Mouse (Mus musculus) ES-Bruce4 (cell line): Measurements from ENCODE around the gene Cradd. TPM values are rescaled to one million over a fixed set of nuclear protein-coding genes. Genes with fewer than 3 reads are reported as not detected.

Experiments
- H3K27ac ChIP-seq: 2 replicates; pipeline ENCODE4 v1.5.1; 2012; ENCODE audit warnings: low read length, inconsistent platforms; ENCODE audit not compliant: insufficient read depth
- H3K27me3 ChIP-seq: 2 replicates; pipeline ENCODE4 v1.6.1; 2012; ENCODE audit warnings: mild to moderate bottlenecking, low read length, inconsistent platforms; ENCODE audit not compliant: control insufficient read depth, poor library complexity, insufficient read depth, severe bottlenecking
- H3K36me3 ChIP-seq: 2 replicates; pipeline ENCODE4 v1.6.1; 2012; ENCODE audit warnings: inconsistent platforms, mild to moderate bottlenecking, low read length, moderate library complexity; ENCODE audit not compliant: control insufficient read depth, poor library complexity, insufficient read depth, severe bottlenecking
- H3K4me1 ChIP-seq: one replicate; pipeline ENCODE4 v1.8.1; 2011; ENCODE audit warnings: low read length; ENCODE audit not compliant: control insufficient read depth, insufficient read depth
- H3K4me3 ChIP-seq: 2 replicates; pipeline ENCODE4 v1.5.1; 2011; ENCODE audit warnings: low read depth, mild to moderate bottlenecking, low read length
- H3K9ac ChIP-seq: 2 replicates; pipeline ENCODE4 v1.6.1; 2012; ENCODE audit warnings: low read depth, mild to moderate bottlenecking, inconsistent platforms; ENCODE audit not compliant: poor library complexity, severe bottlenecking
- H3K9me3 ChIP-seq: replicated peaks from 2 replicates; pipeline ENCODE4 v1.6.1; 2012; ENCODE audit warnings: mild to moderate bottlenecking, low read length, inconsistent platforms; ENCODE audit not compliant: control insufficient read depth, poor library complexity, insufficient read depth, severe bottlenecking
- CTCF ChIP-seq: IDR thresholded peaks from one replicate; pipeline ENCODE4 v1.8.1; 2011; ENCODE audit warnings: low read depth, low read length
- EP300 ChIP-seq: IDR thresholded peaks from 2 replicates; pipeline ENCODE4 v1.6.1; 2011; ENCODE audit warnings: low read depth, low read length; ENCODE audit not compliant: insufficient read depth
- POLR2A ChIP-seq: IDR thresholded peaks from one replicate; pipeline ENCODE4 v1.8.1; 2011; ENCODE audit warnings: low read length; ENCODE audit not compliant: insufficient read depth
- polyA plus RNA-seq: library from polyadenylated mRNA; stranded (reverse); fragments of >200 nt; gene quantifications from 2 replicates; pipeline ENCODE4 v1.2.4, GENCODE M21; 2011; ENCODE audit warnings: low read depth; ENCODE audit not compliant: missing spikeins, insufficient read depth, insufficient read length

Cradd gene
- polyA plus RNA-seq, 1 experiment, result 18.4 TPM

GRCm38 (mm10) chr10:95255018-95255680, 68.8 kb downstream of the Cradd start:
- peak overlapping the region; percentile 62; the same call in 1 of the 2 replicates for H3K27ac ChIP-seq
- peaks cover 5% of the 10 kb centered on the region for H3K4me1 ChIP-seq
- H3K9me3 ChIP-seq, result no peaks in the 10 kb centered on the region
- no peaks in the 10 kb centered on the region for H3K27me3 ChIP-seq
- H3K36me3 ChIP-seq, result no peaks in the 10 kb centered on the region
- no peak overlapping the region for H3K4me3 ChIP-seq
- TF ChIP-seq EP300, result no peak
- no peak for TF ChIP-seq POLR2A
- no peak for TF ChIP-seq CTCF
- H3K9ac ChIP-seq, result peak overlapping the region; percentile 50; the same call in 1 of the 2 replicates

- Histone ChIP-seq H3K27me3 (no peaks in the 10 kb centered on the region), H3K4me3 (no peak overlapping the region), H3K36me3 (no peaks in the 10 kb centered on the region), H3K27ac (peak overlapping the region; percentile 62), H3K9me3 (no peaks in the 10 kb centered on the region), H3K4me1 (peaks cover 6% of the 10 kb centered on the region), H3K9ac (peak overlapping the region; percentile 50; the same call in 1 of the 2 replicates)
- TF ChIP-seq POLR2A, result no peak
- TF ChIP-seq CTCF, result no peak
- no peak for TF ChIP-seq EP300
These were observed 69.4 kb downstream of the Cradd start for GRCm38 (mm10) chr10:95254453-95255001.

- Histone ChIP-seq H3K9me3 (no peaks in the 10 kb centered on the region), H3K4me1 (peaks cover 6% of the 10 kb centered on the region), H3K27me3 (no peaks in the 10 kb centered on the region), H3K9ac (no peak overlapping the region), H3K4me3 (peak overlapping the region; percentile 7; the same call in 1 of the 2 replicates), H3K27ac (peak overlapping the region; percentile 64), H3K36me3 (no peaks in the 10 kb centered on the region)
- TF ChIP-seq EP300, result no peak
- TF ChIP-seq CTCF, result no peak
- TF ChIP-seq POLR2A, result no peak
These were observed 69.9 kb downstream of the Cradd start for GRCm38 (mm10) chr10:95254046-95254445.

GRCm38 (mm10) chr10:95251674-95252073, 72.3 kb downstream of the Cradd start:
- H3K4me1 ChIP-seq, result peaks cover 6% of the 10 kb centered on the region
- no peaks in the 10 kb centered on the region for H3K27me3 ChIP-seq
- peak overlapping the region; percentile 61 for H3K9ac ChIP-seq
- no peaks in the 10 kb centered on the region for H3K36me3 ChIP-seq
- no peak overlapping the region for H3K27ac ChIP-seq
- 0 out of 2 replicates have a peak, but pooled peaks have one; percentile 12 for TF ChIP-seq EP300
- TF ChIP-seq CTCF, result no peak
- peak; percentile 47 for TF ChIP-seq POLR2A
- peak overlapping the region; percentile 66 for H3K4me3 ChIP-seq
- H3K9me3 ChIP-seq, result no peaks in the 10 kb centered on the region

GRCm38 (mm10) chr10:95248362-95248761, 75.6 kb downstream of the Cradd start:
- no peak overlapping the region for H3K4me3 ChIP-seq
- TF ChIP-seq POLR2A, result no peak
- H3K9me3 ChIP-seq, result no peaks in the 10 kb centered on the region
- H3K4me1 ChIP-seq, result peaks cover 3% of the 10 kb centered on the region
- no peak overlapping the region for H3K27ac ChIP-seq
- H3K9ac ChIP-seq, result no peak overlapping the region
- no peaks in the 10 kb centered on the region for H3K27me3 ChIP-seq
- no peaks in the 10 kb centered on the region for H3K36me3 ChIP-seq

- H3K27me3 ChIP-seq, result no peaks in the 10 kb centered on the region
- H3K9me3 ChIP-seq, result no peaks in the 10 kb centered on the region
- H3K9ac ChIP-seq, result no peak overlapping the region
- H3K4me1 ChIP-seq, result peaks cover 6% of the 10 kb centered on the region
- no peak overlapping the region for H3K27ac ChIP-seq
- TF ChIP-seq CTCF, result no peak
- no peak for TF ChIP-seq POLR2A
- TF ChIP-seq EP300, result no peak
- H3K36me3 ChIP-seq, result no peaks in the 10 kb centered on the region
- H3K4me3 ChIP-seq, result no peak overlapping the region
These were observed 77.2 kb downstream of the Cradd start for GRCm38 (mm10) chr10:95246696-95247095.
